Mouse (Mus musculus) monocyte, adult 5-6 weeks (primary cell): ENCODE data around the gene 1810009A15Rik. TPM values are rescaled to one million over a fixed set of nuclear protein-coding genes. Genes with fewer than 3 reads are reported as not detected.
"Not testable (repeated sequence)": the region's sequence is repeated elsewhere in the genome, so short reads cannot be mapped to it uniquely, and the experiment has no call there.

Experiments
- ATAC-seq: fragments of 153-309, 156-312 bp; replicated peaks from 2 replicates; pipeline ENCODE4 v1.8.0; 2017; ENCODE audit warnings: mild to moderate bottlenecking; ENCODE audit not compliant: low TSS enrichment, insufficient number of reproducible peaks, severe bottlenecking, poor library complexity, low FRiP score
- total RNA-seq: library from RNA; stranded (forward); fragments of 200-1000, 200-491, 200-594 nt; gene quantifications from 3 replicates; pipeline ENCODE4 v1.2.3, GENCODE M21; 2017

Gene 1810009A15Rik
- total RNA-seq = 62.5 to 90.9 TPM (median 65.3 TPM) in 3 replicates

DNA sequence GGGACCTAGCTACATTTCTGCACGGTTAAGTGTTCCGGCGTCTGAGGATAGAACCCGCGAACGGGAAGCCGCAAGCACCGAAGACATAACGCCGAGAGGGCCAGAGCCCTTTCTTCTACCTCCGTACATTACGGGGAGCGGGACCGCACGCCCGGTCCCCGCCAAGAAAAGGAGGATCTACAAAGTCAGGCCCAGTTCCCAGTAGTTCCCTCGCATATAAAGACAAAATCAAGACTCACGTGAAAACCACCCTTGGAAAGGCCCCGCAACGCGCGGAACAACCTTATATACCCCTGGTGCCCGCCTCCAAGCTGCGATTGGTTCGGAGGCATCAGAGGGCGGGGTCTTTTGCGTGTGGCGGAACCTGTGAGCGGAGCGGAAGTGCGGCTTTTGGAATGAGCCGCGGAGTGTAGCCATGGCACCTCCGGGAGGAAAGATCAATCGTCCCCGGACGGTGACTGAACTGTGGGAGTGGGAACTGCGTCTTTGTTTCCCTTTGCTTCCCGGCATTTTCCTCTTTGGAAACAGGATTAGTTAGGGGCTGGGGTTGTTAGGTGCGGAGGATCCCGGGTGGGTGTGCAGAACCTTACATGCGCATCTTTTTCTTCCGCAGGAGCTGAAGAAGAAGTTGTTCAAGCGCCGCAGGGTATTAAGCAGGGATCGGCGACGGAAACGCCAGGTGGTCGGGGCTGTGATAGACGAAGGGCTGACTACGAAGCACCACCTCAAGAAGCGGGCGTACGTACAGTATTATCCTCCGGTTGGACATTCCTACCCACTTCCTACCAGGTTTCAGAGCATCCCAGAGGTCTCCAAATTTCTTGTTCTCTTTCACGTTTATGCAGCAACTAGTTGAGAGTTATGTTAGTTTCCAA is at the start of gene 1810009A15Rik, which contains the start of gene Gm49416:
1810009A15Rik (plus strand) TSS at position 343 of the 875 bp plus-strand sequence.
Gm49416 (plus strand) TSS at position 416 of the 875 bp plus-strand sequence.
- ATAC-seq = peak; percentile 96

GRCm38 (mm10) chr19:8839103-8839907 is 49.3 kb upstream of the 1810009A15Rik start, which contains the start of gene Gng3:
Gene Gng3 (minus strand): TSS chr19:8839194.
- no peak for ATAC-seq

GRCm38 (mm10) chr19:8839908-8840791 is 48.5 kb upstream of the 1810009A15Rik start:
- ATAC-seq = peak; percentile 52; the same call in 1 of the 2 replicates

DNA sequence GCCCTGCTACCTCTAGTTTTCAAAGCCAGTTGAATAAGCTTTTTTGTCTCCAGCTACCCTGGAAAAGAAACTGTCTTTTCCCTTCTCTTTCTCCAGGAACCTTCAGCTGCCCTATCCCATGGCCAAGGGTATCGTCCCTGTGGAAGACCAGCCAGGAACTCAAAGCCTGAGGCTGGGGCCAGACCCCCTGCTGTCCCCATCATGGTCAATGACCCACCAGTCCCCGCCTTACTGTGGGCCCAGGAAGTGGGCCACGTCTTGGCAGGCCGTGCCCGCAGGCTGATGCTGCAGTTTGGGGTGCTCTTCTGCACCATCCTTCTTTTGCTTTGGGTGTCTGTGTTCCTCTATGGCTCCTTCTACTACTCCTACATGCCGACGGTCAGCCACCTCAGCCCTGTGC is 47.6 kb upstream of the 1810009A15Rik start:
- no peak for ATAC-seq

DNA sequence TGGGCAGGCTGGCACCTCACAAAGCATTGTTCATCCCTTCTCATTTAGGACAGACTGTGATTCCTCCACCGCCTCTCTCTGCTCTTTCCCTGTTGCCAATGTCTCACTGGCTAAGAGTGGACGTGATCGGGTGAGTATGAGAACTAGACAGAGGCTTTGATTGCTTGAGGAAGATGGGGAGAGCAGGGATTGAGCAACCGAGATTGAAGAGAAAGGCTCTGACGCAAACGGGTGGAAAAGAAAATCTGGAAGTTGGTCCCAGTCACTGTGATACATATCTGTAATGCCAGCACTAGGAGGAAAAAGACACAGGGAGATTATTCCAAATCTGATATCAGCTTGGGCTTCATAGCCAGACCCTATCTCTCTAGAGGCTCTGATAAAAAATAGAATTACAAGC is 45.7 kb upstream of the 1810009A15Rik start:
- ATAC-seq = no peak

DNA sequence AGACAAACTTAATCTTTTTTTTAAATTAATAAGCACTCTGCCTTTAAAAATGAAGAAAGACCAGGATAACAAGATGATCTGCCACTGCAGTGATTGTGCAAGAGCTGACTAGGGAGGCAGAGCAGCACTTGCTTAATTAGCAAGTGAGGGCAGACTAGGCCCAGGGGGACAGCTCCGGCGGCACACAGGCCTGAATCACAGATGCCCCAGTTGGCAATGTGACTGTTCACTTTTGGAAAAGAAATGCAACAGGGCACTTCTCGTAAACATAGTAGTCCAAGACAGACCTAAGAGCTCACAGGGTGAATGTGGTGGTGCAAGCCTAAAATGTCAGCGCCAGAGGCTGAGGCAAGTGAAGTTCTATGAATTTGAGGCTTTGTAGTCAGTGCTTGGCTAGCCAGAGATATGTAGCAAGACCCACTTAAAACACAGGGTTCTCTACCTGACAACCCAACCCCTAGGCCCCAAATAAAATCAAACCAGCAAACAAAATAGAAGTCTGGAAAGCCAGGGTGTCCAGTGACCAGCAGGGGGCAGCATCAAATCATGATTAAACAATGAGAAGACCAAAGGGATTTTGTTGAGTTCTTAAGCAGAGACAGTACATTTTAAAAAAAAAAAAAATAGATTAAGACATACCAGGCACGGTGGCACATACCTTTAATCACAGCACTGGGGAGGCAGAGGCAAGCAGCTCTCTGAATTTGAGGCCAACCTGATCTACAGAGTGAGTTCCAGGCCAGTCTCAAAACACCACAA is 44.1 kb upstream of the 1810009A15Rik start:
- ATAC-seq = 0 out of 2 replicates have a peak, but pooled peaks have one; percentile 15

DNA sequence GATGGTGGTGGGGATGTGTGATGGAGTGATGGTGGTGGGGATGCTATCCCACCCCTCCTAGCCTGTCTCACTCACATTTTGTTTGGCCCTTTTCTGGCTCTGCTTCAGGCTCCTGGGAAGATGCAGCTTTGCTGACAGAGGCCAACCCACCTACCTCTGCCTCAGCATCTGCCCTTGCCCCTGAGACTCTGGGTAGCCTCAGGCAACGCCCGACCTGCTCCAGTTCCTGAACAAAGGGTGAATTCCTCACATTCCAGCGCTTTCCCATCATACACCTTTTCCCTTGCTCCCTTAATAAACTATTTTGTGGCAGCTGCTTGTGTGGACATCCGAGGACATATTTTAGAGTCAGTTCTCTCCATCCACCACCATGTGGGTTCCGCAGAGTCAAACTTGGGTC is 40.3 kb upstream of the 1810009A15Rik start:
- ATAC-seq = no peak

DNA sequence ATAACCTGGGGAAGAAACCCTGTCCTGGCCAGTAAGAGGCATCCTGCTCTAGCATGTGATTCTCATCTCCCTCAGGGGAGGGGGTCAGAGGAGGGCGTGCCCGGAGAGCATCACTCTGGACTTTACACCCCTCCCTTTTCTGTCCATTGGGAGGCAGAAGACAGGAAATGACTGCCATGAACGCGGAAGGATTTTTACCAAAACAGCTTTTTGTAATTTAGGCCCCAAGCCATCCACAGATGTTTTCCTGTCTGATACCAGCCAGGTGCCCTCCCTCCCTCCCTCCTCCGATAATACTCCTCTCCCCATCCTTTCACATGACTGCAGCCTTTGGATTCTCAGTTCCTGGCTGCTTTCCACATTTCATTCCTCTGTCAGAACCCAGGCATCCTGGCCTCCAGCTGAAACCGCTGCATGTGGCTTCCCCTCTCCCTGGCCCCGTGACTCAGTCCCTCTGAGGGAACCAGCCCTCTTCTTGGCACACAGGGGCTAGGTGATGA is 38.2 kb upstream of the 1810009A15Rik start, which contains the start of gene Lrrn4cl:
Lrrn4cl (plus strand) TSS at position 367 of the 500 bp plus-strand sequence.
- no peak for ATAC-seq

GRCm38 (mm10) chr19:8851639-8852038 is 37.0 kb upstream of the 1810009A15Rik start:
- ATAC-seq = no peak

GRCm38 (mm10) chr19:8852236-8852928 is 36.3 kb upstream of the 1810009A15Rik start:
- ATAC-seq = no peak

GRCm38 (mm10) chr19:8853117-8853516 is 35.5 kb upstream of the 1810009A15Rik start:
- ATAC-seq = no peak

- ATAC-seq = no peak
Measured at GRCm38 (mm10) chr19:8857689-8858088, 31.0 kb upstream of the 1810009A15Rik start.

GRCm38 (mm10) chr19:8859018-8859417 is 29.6 kb upstream of the 1810009A15Rik start:
- no peak for ATAC-seq

DNA sequence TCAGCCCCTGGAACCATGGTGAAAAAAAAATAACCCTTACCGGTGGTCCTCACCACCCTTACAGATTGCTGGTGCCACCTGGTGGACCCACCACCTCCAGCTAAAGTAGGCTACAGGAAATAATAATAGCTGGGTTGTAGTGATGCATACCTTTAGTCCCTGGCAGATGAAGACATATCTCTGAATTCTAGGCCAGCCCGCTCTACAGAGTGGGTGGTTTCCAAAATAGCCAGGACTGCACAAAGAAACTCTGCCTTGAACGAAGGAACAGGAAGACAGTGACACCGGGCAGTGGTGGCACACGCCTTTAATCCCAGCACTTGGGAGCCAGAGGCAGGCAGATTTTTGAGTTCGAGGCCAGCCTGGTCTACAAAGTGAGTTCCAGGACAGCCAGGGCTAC is 24.4 kb upstream of the 1810009A15Rik start:
- no peak for ATAC-seq

- ATAC-seq = not testable (repeated sequence)
Measured at GRCm38 (mm10) chr19:8870381-8870780, 18.3 kb upstream of the 1810009A15Rik start.

DNA sequence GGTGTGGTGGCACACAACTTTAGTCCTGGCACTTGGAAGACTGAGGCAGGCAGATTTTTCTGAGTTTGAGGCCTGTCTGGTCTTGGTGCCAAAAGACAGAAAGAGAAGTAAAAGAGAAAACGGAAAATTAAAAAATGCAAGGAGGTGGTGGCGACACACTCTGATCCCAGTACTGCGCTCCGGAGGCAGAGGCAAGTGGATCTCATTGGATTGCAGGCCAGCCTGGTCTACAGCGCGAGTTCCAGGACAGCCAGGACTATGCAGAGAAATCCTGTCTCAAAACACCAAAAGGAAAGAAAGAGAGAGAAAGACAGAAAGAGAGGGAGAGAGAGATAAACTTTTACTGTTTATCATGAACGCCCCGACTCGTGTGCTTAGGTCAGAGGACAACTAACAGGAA is 17.8 kb upstream of the 1810009A15Rik start:
- no peak for ATAC-seq
